Mouse (Mus musculus) midbrain, embryonic 16.5 days (tissue): Measurements from ENCODE around the gene Bnc1. TPM values are rescaled to one million over a fixed set of nuclear protein-coding genes. Genes with fewer than 3 reads are reported as not detected.

ENCODE experiments used
- ATAC-seq: fragments of 200-750 bp; cut with Nextera tagmentation; 2 replicates; pipeline ENCODE4 v1.8.0; 2017; ENCODE audit warnings: moderate TSS enrichment
- H3K27ac ChIP-seq: fragments of 300-500 bp; sonication (generic); 2 replicates; pipeline ENCODE4 v1.5.1; 2014; ENCODE audit warnings: mild to moderate bottlenecking, low read length, mixed read lengths
- H3K27me3 ChIP-seq: fragments of 300-500 bp; sonication (generic); 2 replicates; pipeline ENCODE4 v1.6.1; 2014; ENCODE audit warnings: low read depth, low read length, mixed read lengths; ENCODE audit not compliant: control insufficient read depth, insufficient read depth
- H3K36me3 ChIP-seq: fragments of 300-500 bp; sonication (generic); 2 replicates; pipeline ENCODE4 v1.6.1; 2014; ENCODE audit warnings: mild to moderate bottlenecking, low read length, moderate library complexity, mixed read lengths; ENCODE audit not compliant: control insufficient read depth, insufficient read depth
- H3K4me1 ChIP-seq: fragments of 300-500 bp; sonication (generic); 2 replicates; pipeline ENCODE4 v1.6.1; 2014; ENCODE audit warnings: mild to moderate bottlenecking, low read length, mixed read lengths; ENCODE audit not compliant: control insufficient read depth, insufficient read depth
- H3K4me2 ChIP-seq: fragments of 300-500 bp; sonication (generic); 2 replicates; pipeline ENCODE4 v1.6.1; 2014; ENCODE audit warnings: mild to moderate bottlenecking, low read length, mixed read lengths
- H3K4me3 ChIP-seq: fragments of 300-500 bp; sonication (generic); 2 replicates; pipeline ENCODE4 v1.5.1; 2014; ENCODE audit warnings: low read depth, mild to moderate bottlenecking, low read length, moderate library complexity, mixed read lengths
- H3K9ac ChIP-seq: fragments of 300-500 bp; sonication (generic); 2 replicates; pipeline ENCODE4 v1.6.1; 2014; ENCODE audit warnings: low read depth, low read length, mixed read lengths
- H3K9me3 ChIP-seq: fragments of 300-500 bp; sonication (generic); replicated peaks from 2 replicates; pipeline ENCODE4 v1.6.1; 2014; ENCODE audit warnings: mild to moderate bottlenecking, low read length, mixed read lengths; ENCODE audit not compliant: control insufficient read depth, poor library complexity, severe bottlenecking
- WGBS: fragments of 180-500 bp; shearing (Covaris S2); extraction: QIAGEN DNeasy Blood & Tissue Kit; methylation state at CpG from one replicate; pipeline ENCODE4 v1.1.7; 2014; 5-methylcytosine and 5-hydroxymethylcytosine counted together
- polyA plus RNA-seq: library from polyadenylated mRNA; unstranded; fragments of >200 nt; fragmentation: Nextera tagmentation; extraction: Ambion mirVana; gene quantifications from 2 replicates; pipeline ENCODE4 v1.2.1, GENCODE M21; 2015

Bnc1 gene
- polyA plus RNA-seq, 1 experiment from 2014 or later: 0.10 TPM

GRCm38 (mm10) chr7:81959704-81960103, 32.4 kb downstream of the Bnc1 start:
- H3K4me3 ChIP-seq: no peak overlapping the region
- no peaks in the 10 kb centered on the region for H3K4me1 ChIP-seq
- peak; percentile 76; the same call in 1 of the 2 replicates for ATAC-seq
- no peaks in the 10 kb centered on the region for H3K36me3 ChIP-seq
- H3K4me2 ChIP-seq: no peak overlapping the region
- WGBS: 4% methylated on average over 3 of the region's 3 CpGs
- no peaks in the 10 kb centered on the region for H3K27me3 ChIP-seq
- H3K9ac ChIP-seq: no peak overlapping the region
- no peak overlapping the region for H3K27ac ChIP-seq
- H3K9me3 ChIP-seq: no peaks in the 10 kb centered on the region

DNA sequence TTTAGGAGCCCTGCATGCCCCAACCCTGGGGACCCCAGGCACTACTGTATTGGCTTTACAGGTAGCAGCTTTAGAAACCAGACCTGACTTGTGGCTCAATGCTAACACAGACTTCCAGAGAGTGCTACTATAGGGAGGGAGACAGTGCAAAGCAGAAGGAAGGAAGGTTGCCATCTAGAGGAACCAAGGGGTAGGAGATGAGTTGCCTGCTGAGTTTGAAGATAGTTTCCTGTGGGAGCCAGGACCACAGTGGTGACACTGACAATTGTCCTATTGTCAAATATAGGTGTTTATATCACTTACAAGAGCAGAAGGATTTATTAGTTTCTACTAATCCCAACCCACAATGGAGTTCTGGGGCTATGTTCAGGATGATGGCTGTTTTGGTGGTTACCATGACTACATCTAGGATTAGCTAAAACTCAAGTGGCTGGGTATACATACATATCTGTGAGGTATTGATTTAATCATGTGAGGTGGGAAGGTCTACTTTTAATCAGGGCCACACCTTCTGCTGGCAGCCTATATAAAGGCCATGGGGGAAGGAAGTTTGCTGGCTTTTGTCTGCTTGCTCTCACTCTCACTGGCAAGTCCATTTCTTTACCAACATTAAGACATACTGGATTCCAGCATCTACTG, 37.8 kb downstream of the Bnc1 start:
- Histone ChIP-seq H3K4me3 (no peak overlapping the region), H3K27ac (no peak overlapping the region), H3K9ac (no peak overlapping the region), H3K4me1 (no peaks in the 10 kb centered on the region), H3K36me3 (no peaks in the 10 kb centered on the region), H3K9me3 (no peaks in the 10 kb centered on the region), H3K27me3 (no peaks in the 10 kb centered on the region), H3K4me2 (no peak overlapping the region)
- ATAC-seq: 0 out of 2 replicates have a peak, but pooled peaks have one; percentile 39

DNA sequence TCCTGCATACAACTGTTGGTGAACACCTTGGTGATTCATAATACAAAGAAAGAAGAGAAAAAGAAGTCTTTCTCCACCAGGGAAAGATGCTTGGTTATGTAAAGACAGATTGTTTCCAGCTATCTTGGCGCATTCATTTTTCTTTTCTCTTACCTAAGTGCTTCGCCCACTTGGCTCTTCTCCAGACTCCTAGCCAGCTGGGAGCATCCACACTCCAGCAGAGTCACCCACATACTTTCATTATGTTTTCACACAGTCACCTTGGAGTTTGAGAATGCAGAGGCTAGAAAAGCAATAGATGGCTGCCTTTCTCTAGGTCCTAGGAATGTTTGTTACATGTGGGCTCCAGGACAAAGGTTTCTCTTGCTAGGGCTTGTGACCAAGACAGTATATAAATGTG, 41.6 kb downstream of the Bnc1 start:
- Histone ChIP-seq H3K4me3 (no peak overlapping the region), H3K9me3 (no peaks in the 10 kb centered on the region), H3K9ac (no peak overlapping the region), H3K4me2 (no peak overlapping the region), H3K27me3 (no peaks in the 10 kb centered on the region), H3K36me3 (no peaks in the 10 kb centered on the region), H3K27ac (no peak overlapping the region), H3K4me1 (no peaks in the 10 kb centered on the region)
- 87% methylated on average over 2 of the region's 2 CpGs for WGBS
- no peak for ATAC-seq

DNA sequence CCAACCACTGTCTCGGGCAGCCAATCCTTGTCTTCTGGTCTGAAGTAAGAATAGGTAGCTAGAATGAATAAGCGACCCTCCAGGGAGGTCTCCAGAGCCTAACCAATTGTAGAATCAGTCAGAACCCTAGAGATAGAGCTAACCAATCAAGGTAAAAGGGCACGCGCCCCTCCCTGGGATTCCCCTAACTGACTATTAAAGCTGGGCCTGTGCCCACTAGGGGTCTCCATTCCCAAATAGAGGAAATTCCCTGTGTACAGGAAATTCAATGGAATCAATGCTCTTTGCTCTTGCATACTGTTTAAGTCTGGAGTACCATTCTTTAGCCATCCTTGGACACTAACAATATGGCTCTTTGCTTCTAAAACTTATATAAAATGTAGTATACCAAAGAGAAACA, 46.7 kb downstream of the Bnc1 start:
- Histone ChIP-seq H3K36me3 (no peaks in the 10 kb centered on the region), H3K4me2 (no peak overlapping the region), H3K4me1 (no peaks in the 10 kb centered on the region), H3K9me3 (no peaks in the 10 kb centered on the region), H3K9ac (no peak overlapping the region), H3K27ac (no peak overlapping the region), H3K27me3 (no peaks in the 10 kb centered on the region), H3K4me3 (no peak overlapping the region)
- no peak for ATAC-seq
- WGBS: 21% methylated on average over 4 of the region's 4 CpGs

GRCm38 (mm10) chr7:81934806-81935205, 57.3 kb downstream of the Bnc1 start:
- H3K27me3 ChIP-seq: no peaks in the 10 kb centered on the region
- peak; percentile 69 for ATAC-seq
- H3K9ac ChIP-seq: peak overlapping the region; percentile 99
- no peaks in the 10 kb centered on the region for H3K36me3 ChIP-seq
- peak overlapping the region; percentile 93 for H3K4me3 ChIP-seq
- H3K27ac ChIP-seq: peak overlapping the region; percentile 96
- 3% methylated on average over 5 of the region's 5 CpGs for WGBS
- H3K4me1 ChIP-seq: peaks cover 24% of the 10 kb centered on the region
- no peaks in the 10 kb centered on the region for H3K9me3 ChIP-seq
- peak overlapping the region; percentile 84 for H3K4me2 ChIP-seq

GRCm38 (mm10) chr7:81934267-81934745, 57.8 kb downstream of the Bnc1 start, which contains the start of gene Hdgfl3:
Gene Hdgfl3 (minus strand): TSS chr7:81934473.
- H3K27ac ChIP-seq: peak within 1 kb of the TSS; percentile 96
- WGBS: under 1% methylated on average over 41 of the region's 63 CpGs
- no peaks in the 10 kb centered on the region for H3K9me3 ChIP-seq
- peak; percentile 89 for ATAC-seq
- H3K4me3 ChIP-seq: peak within 1 kb of the TSS; percentile 93
- peak within 1 kb of the TSS; percentile 84 for H3K4me2 ChIP-seq
- H3K9ac ChIP-seq: peak within 1 kb of the TSS; percentile 99
- H3K4me1 ChIP-seq: peaks cover 27% of the 10 kb centered on the region
- no peaks in the 10 kb centered on the region for H3K27me3 ChIP-seq
- no peaks in the 10 kb centered on the region for H3K36me3 ChIP-seq

DNA sequence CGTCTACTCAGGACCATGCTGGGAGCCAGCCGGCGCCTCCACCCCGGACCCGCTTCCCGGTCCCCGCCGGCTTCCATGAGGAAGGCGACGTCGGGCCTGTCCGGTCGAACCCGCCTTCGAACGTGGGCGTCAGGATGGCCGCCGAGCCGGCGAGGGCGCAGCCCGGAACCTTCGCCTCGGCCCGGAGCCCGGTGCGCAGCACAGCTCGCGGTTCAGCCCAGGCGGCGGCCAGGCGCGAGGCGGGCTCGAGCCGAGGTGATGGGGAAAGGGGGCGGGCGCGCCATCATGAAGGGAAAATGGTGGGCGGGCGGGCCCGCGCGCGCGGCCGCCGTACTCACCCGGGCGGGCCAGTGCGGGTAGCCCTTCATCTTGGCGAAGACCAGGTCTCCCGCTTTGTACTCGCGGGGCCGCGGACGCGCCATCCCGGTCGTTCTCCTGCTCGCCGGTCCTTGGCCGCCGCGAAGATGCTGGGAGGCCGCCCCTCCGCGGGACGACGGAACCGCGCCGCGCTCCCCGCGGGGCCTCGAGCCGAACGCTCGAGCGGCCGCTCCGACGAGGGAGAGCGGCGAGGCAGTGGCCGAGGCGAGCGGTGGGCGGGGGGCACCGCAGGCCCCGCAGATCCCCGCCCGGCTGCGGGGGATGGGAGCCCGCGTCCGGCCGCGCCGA, 58.4 kb downstream of the Bnc1 start:
- H3K36me3 ChIP-seq: no peaks in the 10 kb centered on the region
- WGBS: under 1% methylated on average over 77 of the region's 103 CpGs

GRCm38 (mm10) chr7:81933061-81933600, 59.0 kb downstream of the Bnc1 start:
- H3K36me3 ChIP-seq: no peaks in the 10 kb centered on the region
- ATAC-seq: no peak
- no peaks in the 10 kb centered on the region for H3K27me3 ChIP-seq
- WGBS: 2% methylated on average over 23 of the region's 23 CpGs
- H3K4me2 ChIP-seq: peak overlapping the region; percentile 84
- H3K4me3 ChIP-seq: peak overlapping the region; percentile 93
- H3K4me1 ChIP-seq: peaks cover 34% of the 10 kb centered on the region
- H3K27ac ChIP-seq: peak overlapping the region; percentile 96
- no peaks in the 10 kb centered on the region for H3K9me3 ChIP-seq
- H3K9ac ChIP-seq: peak overlapping the region; percentile 99

More for the DNA sequence above, 58.4 kb downstream of the Bnc1 start:
- peak overlapping the region; percentile 96 for H3K27ac ChIP-seq
- H3K27me3 ChIP-seq: no peaks in the 10 kb centered on the region
- H3K4me3 ChIP-seq: peak overlapping the region; percentile 93
- H3K9ac ChIP-seq: peak overlapping the region; percentile 99
- ATAC-seq: peak; percentile 79
- H3K9me3 ChIP-seq: no peaks in the 10 kb centered on the region
- peak overlapping the region; percentile 84 for H3K4me2 ChIP-seq
- H3K4me1 ChIP-seq: peaks cover 32% of the 10 kb centered on the region

DNA sequence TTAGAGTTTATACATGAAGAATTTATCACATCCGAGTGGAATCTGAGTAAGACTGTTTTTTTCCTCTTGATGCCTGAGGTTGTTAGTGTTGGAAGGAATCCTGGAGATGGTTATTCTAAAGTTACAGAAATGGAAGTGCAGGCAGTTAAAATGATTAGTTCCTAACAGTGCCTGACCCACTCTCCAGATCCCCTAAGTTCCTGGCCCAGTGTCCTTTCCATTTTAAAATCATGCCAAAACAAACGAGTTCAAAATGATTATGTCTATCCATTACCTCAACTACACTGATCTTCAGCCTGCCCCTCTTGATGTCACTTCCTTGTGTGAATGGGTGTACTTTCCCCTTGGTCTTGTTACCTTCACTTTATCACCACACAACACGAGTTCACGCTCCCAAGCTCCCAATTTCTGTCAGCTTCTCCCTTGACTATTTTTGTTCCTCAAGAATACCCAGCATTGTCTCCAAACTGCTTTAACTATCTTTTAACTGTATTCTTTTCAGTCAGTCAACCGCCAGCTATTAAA, 59.5 kb downstream of the Bnc1 start:
- H3K27ac ChIP-seq: peak overlapping the region; percentile 96
- peak overlapping the region; percentile 99 for H3K9ac ChIP-seq
- 24% methylated on average over 5 of the region's 5 CpGs for WGBS
- no peak for ATAC-seq
- H3K27me3 ChIP-seq: no peaks in the 10 kb centered on the region
- peaks cover 38% of the 10 kb centered on the region for H3K4me1 ChIP-seq
- H3K4me3 ChIP-seq: peak overlapping the region; percentile 93
- peak overlapping the region; percentile 84 for H3K4me2 ChIP-seq
- no peaks in the 10 kb centered on the region for H3K36me3 ChIP-seq
- no peaks in the 10 kb centered on the region for H3K9me3 ChIP-seq
